ENCODE assay signal across 7 mouse cellular contexts in the genomic region with DNA sequence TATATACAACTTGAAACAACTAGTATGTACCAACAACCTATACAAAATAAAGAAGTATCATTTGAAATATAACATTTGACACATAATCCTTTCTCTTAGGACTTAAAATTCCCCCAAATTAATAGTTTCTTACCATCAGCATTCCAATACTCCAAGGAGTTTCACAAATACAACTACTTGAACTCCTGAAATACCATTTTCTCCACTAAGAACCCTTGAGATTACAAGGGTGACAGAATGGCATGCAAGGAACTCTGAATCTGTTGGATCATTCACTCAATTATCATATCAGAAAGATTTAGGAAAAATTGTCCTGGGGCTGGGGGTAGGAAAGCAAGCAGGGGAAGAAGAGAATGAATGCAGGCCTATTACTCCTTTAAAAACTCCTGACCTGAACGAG. TPM values are rescaled to one million over a fixed set of nuclear protein-coding genes. Genes with fewer than 3 reads are reported as not detected.
DNase-seq lines count a peak whose midpoint lies in the region; ATAC-seq lines count a peak whose summit lies in the region.

No protein-coding gene starts in this region.

- H3K4me2 ChIP-seq in lung, embryonic 16.5 days (ENCODE audit: low read depth, low read length): peak overlapping the region; percentile 48
- peak overlapping the region; percentile 84 for H3K4me2 ChIP-seq in forebrain, embryonic 16.5 days (ENCODE audit: low read length)
- H3K4me2 ChIP-seq in liver, embryonic 11.5 days: peak overlapping the region; percentile 72
- H3K4me2 ChIP-seq in stomach, embryonic 15.5 days: peak overlapping the region; percentile 56

- H3K9ac ChIP-seq in lung, embryonic 16.5 days (ENCODE audit: low read length): peak overlapping the region; percentile 36
- H3K9ac ChIP-seq in forebrain, embryonic 16.5 days (replicated peaks; ENCODE audit: low read depth, low read length): no peak overlapping the region; the same call in 1 of the 2 replicates
- peak overlapping the region; percentile 15; the same call in 1 of the 2 replicates for H3K9ac ChIP-seq in liver, embryonic 11.5 days (ENCODE audit: low read depth, low read length)
- H3K9ac ChIP-seq in stomach, embryonic 15.5 days: no peak overlapping the region

- H3K36me3 ChIP-seq in lung, embryonic 16.5 days (ENCODE audit: control insufficient read depth, insufficient read depth, low read length): no peaks in the 10 kb centered on the region
- no peaks in the 10 kb centered on the region for H3K36me3 ChIP-seq in forebrain, embryonic 16.5 days (ENCODE audit: control insufficient read depth, insufficient read depth)
- no peaks in the 10 kb centered on the region for H3K36me3 ChIP-seq in liver, embryonic 11.5 days (ENCODE audit: control insufficient read depth, insufficient read depth, low read length)
- no peaks in the 10 kb centered on the region for H3K36me3 ChIP-seq in stomach, embryonic 15.5 days

- peak overlapping the region; percentile 60 for H3K27ac ChIP-seq in lung, embryonic 16.5 days (ENCODE audit: low read length)
- no peak overlapping the region for H3K27ac ChIP-seq in forebrain, embryonic 16.5 days (ENCODE audit: low read length)
- no peak overlapping the region for H3K27ac ChIP-seq in liver, embryonic 11.5 days (ENCODE audit: low read depth, low read length)
- H3K27ac ChIP-seq in stomach, embryonic 15.5 days: peak overlapping the region; percentile 67; the same call in 1 of the 2 replicates

- H3K4me1 ChIP-seq in lung, embryonic 16.5 days (replicated peaks; ENCODE audit: control insufficient read depth, insufficient read depth, low read length): peaks cover 34% of the 10 kb centered on the region
- H3K4me1 ChIP-seq in forebrain, embryonic 16.5 days (replicated peaks; ENCODE audit: control insufficient read depth, insufficient read depth, low read length): peaks cover 24% of the 10 kb centered on the region
- peaks cover 20% of the 10 kb centered on the region for H3K4me1 ChIP-seq in liver, embryonic 11.5 days (replicated peaks; ENCODE audit: control insufficient read depth, insufficient read depth, low read length)
- H3K4me1 ChIP-seq in stomach, embryonic 15.5 days: peaks cover 15% of the 10 kb centered on the region; the same call in 1 of the 2 replicates

- H3K4me3 ChIP-seq in lung, embryonic 16.5 days (ENCODE audit: low read length): peak overlapping the region; percentile 34
- peak overlapping the region; percentile 35 for H3K4me3 ChIP-seq in forebrain, embryonic 16.5 days (replicated peaks; ENCODE audit: low read length)
- H3K4me3 ChIP-seq in liver, embryonic 11.5 days (ENCODE audit: low read depth, low read length): peak overlapping the region; percentile 51
- peak overlapping the region; percentile 55 for H3K4me3 ChIP-seq in stomach, embryonic 15.5 days (replicated peaks)

- H3K9me3 ChIP-seq in lung, embryonic 16.5 days (ENCODE audit: control insufficient read depth, low read length): no peaks in the 10 kb centered on the region
- H3K9me3 ChIP-seq in forebrain, embryonic 16.5 days (ENCODE audit: control insufficient read depth, low read length): no peaks in the 10 kb centered on the region
- H3K9me3 ChIP-seq in liver, embryonic 11.5 days (ENCODE audit: control insufficient read depth, low read length): no peaks in the 10 kb centered on the region
- H3K9me3 ChIP-seq in stomach, embryonic 15.5 days: no peaks in the 10 kb centered on the region

- no peaks in the 10 kb centered on the region for H3K27me3 ChIP-seq in lung, embryonic 16.5 days (ENCODE audit: control insufficient read depth, insufficient read depth, low read depth, low read length)
- no peaks in the 10 kb centered on the region for H3K27me3 ChIP-seq in forebrain, embryonic 16.5 days (replicated peaks; ENCODE audit: control insufficient read depth, insufficient read depth, low read length)
- no peaks in the 10 kb centered on the region for H3K27me3 ChIP-seq in liver, embryonic 11.5 days (replicated peaks; ENCODE audit: control insufficient read depth, insufficient read depth, low read length)
- H3K27me3 ChIP-seq in stomach, embryonic 15.5 days (replicated peaks): no peaks in the 10 kb centered on the region

- DNase-seq in lung, adult 18-20 months: no peak
- DNase-seq in liver, embryonic 11.5 days (ENCODE audit: low spot score): no peak
- no peak for DNase-seq in thymus, postnatal 36 days
- no peak for DNase-seq in thymus, postnatal 4 days

- ATAC-seq in lung, embryonic 16.5 days (ENCODE audit: low read depth): no peak
- no peak for ATAC-seq in forebrain, embryonic 16.5 days
- ATAC-seq in liver, embryonic 11.5 days (replicated peaks; ENCODE audit: low FRiP score): no peak
- no peak for ATAC-seq in stomach, embryonic 15.5 days (ENCODE audit: insufficient read depth, low FRiP score, low read depth)

- WGBS in lung, embryonic 16.5 days: 3% methylated on average over 1 of the region's 1 CpGs
- 17% methylated on average over 1 of the region's 1 CpGs for WGBS in forebrain, embryonic 16.5 days
- WGBS in liver, embryonic 11.5 days: 65% methylated on average over 1 of the region's 1 CpGs
- WGBS in stomach, embryonic 15.5 days: 15% methylated on average over 1 of the region's 1 CpGs

RNA-seq across cellular contexts. Expression of a gene that starts 17.6 kb away (rescaled TPM):
- 93.3 and 96.5 TPM in 2 replicates for polyA plus RNA-seq in lung, embryonic 16.5 days (2015; fragmentation: Nextera tagmentation; extraction: Ambion mirVana)
- polyA plus RNA-seq in forebrain, embryonic 16.5 days (2015; fragmentation: Nextera tagmentation; extraction: Ambion mirVana): 96.5 and 107 TPM in 2 replicates
- 83.1 and 92.6 TPM in 2 replicates for polyA plus RNA-seq in liver, embryonic 11.5 days (2014; fragmentation: Nextera tagmentation; extraction: Ambion mirVana)
- polyA plus RNA-seq in stomach, embryonic 15.5 days (2015; fragmentation: Nextera tagmentation; extraction: Ambion mirVana): 76.4 and 88.0 TPM in 2 replicates

RNA-seq across cellular contexts. Expression of a gene that starts 40.9 kb away (rescaled TPM):
- polyA plus RNA-seq in lung, embryonic 16.5 days (2015; fragmentation: Nextera tagmentation; extraction: Ambion mirVana): 0.69 and 0.73 TPM in 2 replicates
- polyA plus RNA-seq in forebrain, embryonic 16.5 days (2015; fragmentation: Nextera tagmentation; extraction: Ambion mirVana): 9.6 and 14.1 TPM in 2 replicates
- polyA plus RNA-seq in liver, embryonic 11.5 days (2014; fragmentation: Nextera tagmentation; extraction: Ambion mirVana): 0.66 and 1.1 TPM in 2 replicates
- polyA plus RNA-seq in stomach, embryonic 15.5 days (2015; fragmentation: Nextera tagmentation; extraction: Ambion mirVana): 1.3 and 1.5 TPM in 2 replicates

Comparison
In these comparisons a context has a peak if more than half of its experiments do, and no peak if none do; other contexts are left out.
1. H3K27ac ChIP-seq: peak in lung, embryonic 16.5 days (single experiment) and stomach, embryonic 15.5 days (single experiment); none in forebrain, embryonic 16.5 days (single experiment) and liver, embryonic 11.5 days (single experiment).
2. H3K9ac ChIP-seq: peak in lung, embryonic 16.5 days (single experiment) and liver, embryonic 11.5 days (single experiment); none in forebrain, embryonic 16.5 days (single experiment) and stomach, embryonic 15.5 days (single experiment).
3. Peak in every context shown above with its lines, with median percentiles within 50 percentile points of each other: H3K4me2 ChIP-seq and H3K4me3 ChIP-seq.